Comparison of ENCODE assay signal across 11 mouse cellular contexts in the genomic region with DNA sequence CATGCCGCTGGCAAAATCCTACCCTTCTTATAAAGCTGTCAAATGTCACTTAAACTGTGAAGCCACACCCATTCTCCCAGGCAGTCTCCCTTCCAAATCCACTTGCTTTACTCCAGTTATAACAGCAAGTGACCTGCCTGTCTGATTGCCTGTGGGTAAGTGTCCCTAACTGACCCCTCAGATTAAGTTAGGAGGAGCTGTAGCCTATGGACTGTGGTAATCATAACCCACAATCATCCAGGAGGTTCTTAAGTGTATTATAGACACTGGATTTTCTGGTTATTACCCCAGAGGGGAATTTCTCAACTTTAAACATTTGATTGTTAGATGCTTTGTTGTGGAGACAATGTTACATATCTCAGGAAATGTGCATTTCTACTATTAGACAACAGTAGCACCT. TPM values are rescaled to one million over a fixed set of nuclear protein-coding genes. Genes with fewer than 3 reads are reported as not detected.
DNase-seq lines count a peak whose midpoint lies in the region; ATAC-seq lines count a peak whose summit lies in the region.
"Had no signal": no experiment of that assay in that cellular context is flagged by ENCODE, and none has a peak within 500 bp of the region (broad histone marks: within the 10 kb centered on the region; RNA-seq: fewer than 3 reads in every experiment).

No protein-coding gene starts in this region.

- no peaks in the 10 kb centered on the region for H3K9me3 ChIP-seq in neural tube, embryonic 13.5 days
- H3K9me3 ChIP-seq: G1E had no signal

- no peaks in the 10 kb centered on the region for H3K4me1 ChIP-seq in neural tube, embryonic 13.5 days (replicated peaks)

- ATAC-seq in neural tube, embryonic 13.5 days (ENCODE audit: low read depth): 0 out of 2 replicates have a peak, but pooled peaks have one; percentile 32
- ATAC-seq in granulocyte monocyte progenitor cell, adult 5-6 weeks (replicated peaks; ENCODE audit: poor library complexity, severe bottlenecking): no peak

- intact Hi-C loops in left cerebral cortex, postnatal 36 days (cut with DNase I): no loop called here

- H3K4me2 ChIP-seq in neural tube, embryonic 13.5 days: no peak overlapping the region

- no peak for DNase-seq in neural tube, embryonic 10.5 days (ENCODE audit: extremely low spot score, low spot score)
- peak; percentile 64 for DNase-seq in fat pad, adult 2 months (ENCODE audit: extremely low read depth, low read depth, low spot score)
- DNase-seq in gonadal fat pad, adult 2 months (ENCODE audit: low read depth): peak; percentile 68
- DNase-seq in induced T-regulatory cell, adult 2 months (ENCODE audit: low read depth): peak; percentile 8
- DNase-seq in embryo, embryonic 11 days: no peak
- no peak for DNase-seq in left cerebral cortex, postnatal 36 days (ENCODE audit: low spot score in 2 of 2)

- peaks cover 18% of the 10 kb centered on the region for H3K36me3 ChIP-seq in neural tube, embryonic 13.5 days

- H3K9ac ChIP-seq in neural tube, embryonic 13.5 days: no peak overlapping the region

- WGBS in neural tube, embryonic 13.5 days: 97% methylated on average over 1 of the region's 1 CpGs

- no peak overlapping the region for H3K27ac ChIP-seq in neural tube, embryonic 13.5 days (replicated peaks)

- no peaks in the 10 kb centered on the region for H3K27me3 ChIP-seq in neural tube, embryonic 13.5 days
- H3K27me3 ChIP-seq: CH12.LX, Patski had no signal

- no peak overlapping the region for H3K4me3 ChIP-seq in neural tube, embryonic 13.5 days

RNA-seq across cellular contexts. Expression of a gene that starts 31.3 kb away (rescaled TPM):
- 57.0 and 59.0 TPM in 2 replicates for polyA plus RNA-seq in neural tube, embryonic 13.5 days (2015; fragmentation: Nextera tagmentation; extraction: Ambion mirVana)
- polyA plus RNA-seq in gonadal fat pad, adult 2 months (2012; rRNA removed): 13.6 and 14.4 TPM in 2 replicates
- 10 to 100 TPM; 22.2 to 23.6 TPM for total RNA-seq in left cerebral cortex, postnatal 36 days (2021)
- total RNA-seq in granulocyte monocyte progenitor cell, adult 5-6 weeks (2014; fragmentation: Nextera tagmentation): 2.8 and 6.3 TPM in 2 replicates
- total RNA-seq in granulocyte monocyte progenitor cell, adult 5-6 weeks (2017): 8.5 and 13.2 TPM in 2 replicates

RNA-seq across cellular contexts. Expression of a gene that starts 39.0 kb away (rescaled TPM):
- polyA plus RNA-seq in neural tube, embryonic 13.5 days (2015; fragmentation: Nextera tagmentation; extraction: Ambion mirVana): 6.5 and 9.4 TPM in 2 replicates
- 45.9 and 50.4 TPM in 2 replicates for polyA plus RNA-seq in gonadal fat pad, adult 2 months (2012; rRNA removed)
- 10 to 100 TPM; 28.8 to 32.1 TPM for total RNA-seq in left cerebral cortex, postnatal 36 days (2021)
- total RNA-seq in granulocyte monocyte progenitor cell, adult 5-6 weeks (2014; fragmentation: Nextera tagmentation): 2.2 and 3.7 TPM in 2 replicates
- total RNA-seq in granulocyte monocyte progenitor cell, adult 5-6 weeks (2017): 0.31 and 2.3 TPM in 2 replicates

Comparison
In these comparisons a context has a peak if more than half of its experiments do, and no peak if none do; other contexts are left out.
1. DNase-seq: peak in fat pad, adult 2 months (single experiment), gonadal fat pad, adult 2 months (single experiment) and induced T-regulatory cell, adult 2 months (single experiment); none in neural tube, embryonic 10.5 days (single experiment), embryo, embryonic 11 days (single experiment) and left cerebral cortex, postnatal 36 days (0 of 2).
2. RNA of a gene that starts 39.0 kb away (total RNA-seq): 28.8 to 32.1 TPM in left cerebral cortex, postnatal 36 days; 0.31 to 3.7 TPM in granulocyte monocyte progenitor cell, adult 5-6 weeks; every median in the first group is over 4 times any median in the second.